Mouse (Mus musculus) testis, postnatal 14 days (tissue): Measurements from ENCODE around the gene Trem3.
A peak's percentile ranks its signal among the peaks of the same experiment; 100 is the strongest.

Experiments used
- DNase-seq: peaks from one replicate; pipeline ENCODE4 v3.0.0; 2021; ENCODE audit warnings: low spot score

The Trem3 gene

DNA sequence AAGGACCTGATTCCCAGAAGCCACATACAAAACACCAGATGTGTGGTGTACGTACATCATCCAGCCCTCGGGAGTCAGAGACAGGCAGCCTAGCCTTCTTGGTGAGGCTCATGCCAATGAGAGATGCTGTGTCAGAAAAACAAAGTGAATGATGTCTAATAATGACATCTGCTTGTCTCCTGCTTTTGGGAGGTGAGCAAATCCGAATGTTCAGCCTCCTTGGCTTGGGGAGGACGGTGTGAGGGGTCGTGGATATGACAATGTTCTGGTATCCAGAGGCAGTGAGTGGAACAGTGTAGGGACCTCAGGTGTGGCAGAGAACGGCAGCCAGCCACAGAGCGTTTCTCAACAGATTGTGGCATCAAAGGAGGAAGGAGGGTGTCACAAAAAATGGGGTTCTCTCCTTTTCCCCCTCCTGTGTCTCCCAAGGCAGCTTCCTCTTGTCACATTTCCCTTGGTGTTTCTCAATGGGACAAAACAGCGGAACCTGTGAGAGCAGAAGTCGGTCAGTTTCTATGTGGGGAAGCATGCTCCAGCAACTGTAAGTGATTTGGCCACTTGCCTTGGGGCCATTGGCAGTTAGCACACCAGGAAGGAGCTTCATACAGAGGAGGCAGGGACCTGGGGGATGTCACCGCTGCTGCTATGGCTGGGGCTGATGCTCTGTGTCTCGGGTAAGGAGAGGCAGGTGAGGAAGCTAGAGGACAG is at the start of gene Trem3:
TSS of gene Trem3 (plus strand) at position 557 of the 708 bp plus-strand sequence.
- no peak for DNase-seq

DNA sequence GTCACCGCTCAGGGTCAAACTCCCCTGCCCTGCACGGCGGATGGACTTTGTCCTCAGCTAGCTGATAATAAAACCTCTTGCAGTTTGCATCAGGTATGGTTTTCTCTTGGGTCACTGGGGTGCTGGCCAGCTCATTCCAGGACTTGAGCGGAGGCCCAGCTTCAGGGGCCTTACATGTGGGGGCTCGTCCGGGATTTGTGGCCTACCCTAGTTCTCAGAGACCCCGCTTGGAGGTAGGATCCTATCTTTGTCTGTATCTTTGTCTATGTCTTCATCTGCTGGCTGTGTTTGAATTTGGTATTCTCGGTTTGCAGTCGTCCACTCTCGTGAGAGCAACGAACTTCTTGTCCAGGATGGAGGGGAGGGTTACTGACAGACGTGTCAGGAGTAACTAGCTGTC is 44.5 kb upstream of the Trem3 start:
- peak; percentile 2 for DNase-seq

DNA sequence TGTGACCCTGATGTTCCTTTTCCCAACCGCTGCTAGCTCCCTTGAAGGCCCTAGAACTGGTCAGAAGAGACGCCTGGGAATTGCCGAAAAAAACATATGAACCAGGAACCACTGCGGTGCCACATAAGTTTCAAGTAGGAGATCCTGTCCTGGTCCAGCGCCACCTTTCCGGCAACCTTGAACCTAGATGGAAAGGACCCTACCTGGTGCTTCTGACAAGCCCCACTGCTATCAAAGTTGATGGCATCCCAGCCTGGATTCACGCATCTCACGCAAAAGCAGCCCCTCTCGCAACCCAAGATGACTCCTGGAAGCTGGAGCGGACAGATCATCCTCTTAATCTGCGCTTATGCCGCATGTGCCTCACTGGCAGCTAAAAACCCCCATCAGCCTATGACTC is 35.0 kb upstream of the Trem3 start:
- no peak for DNase-seq

DNA sequence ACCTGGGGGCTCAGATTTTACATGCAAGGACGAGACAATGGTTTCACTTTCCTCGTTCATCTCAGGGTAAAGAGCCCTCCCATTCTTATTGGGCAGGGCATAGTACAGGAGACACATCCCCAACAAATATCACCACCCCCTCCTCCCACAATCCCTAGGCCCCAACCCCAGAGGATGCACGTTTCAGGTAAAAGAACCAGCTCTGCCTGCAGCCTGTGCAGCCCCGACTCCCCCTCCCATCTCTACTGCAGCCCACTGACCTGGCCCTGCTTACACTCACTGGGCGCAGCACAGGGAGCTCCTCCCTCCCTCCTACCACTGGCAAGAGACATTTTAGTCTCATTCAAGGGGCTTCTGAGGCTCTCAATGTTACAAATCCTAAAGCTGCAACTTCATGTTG is 34.1 kb upstream of the Trem3 start:
- DNase-seq, result no peak

DNA sequence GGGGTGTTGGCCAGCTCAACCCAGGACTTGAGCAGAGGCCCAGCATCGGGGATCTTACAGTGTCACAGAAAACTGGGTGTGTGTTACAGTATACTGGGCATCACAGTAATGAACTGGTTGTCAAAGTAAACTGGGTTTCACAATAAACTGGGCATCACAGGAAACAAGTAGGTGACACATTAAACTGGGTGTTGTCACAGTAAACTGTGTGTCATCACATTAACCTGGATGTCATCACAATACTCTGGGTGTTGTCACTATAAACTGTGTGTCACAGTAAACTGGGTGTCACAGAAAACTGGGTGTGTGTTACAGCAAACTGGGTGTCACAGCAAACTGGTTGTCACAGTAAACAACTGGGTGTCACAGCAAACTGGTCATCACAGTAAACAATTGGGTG is 32.1 kb upstream of the Trem3 start:
- DNase-seq, result no peak

DNA sequence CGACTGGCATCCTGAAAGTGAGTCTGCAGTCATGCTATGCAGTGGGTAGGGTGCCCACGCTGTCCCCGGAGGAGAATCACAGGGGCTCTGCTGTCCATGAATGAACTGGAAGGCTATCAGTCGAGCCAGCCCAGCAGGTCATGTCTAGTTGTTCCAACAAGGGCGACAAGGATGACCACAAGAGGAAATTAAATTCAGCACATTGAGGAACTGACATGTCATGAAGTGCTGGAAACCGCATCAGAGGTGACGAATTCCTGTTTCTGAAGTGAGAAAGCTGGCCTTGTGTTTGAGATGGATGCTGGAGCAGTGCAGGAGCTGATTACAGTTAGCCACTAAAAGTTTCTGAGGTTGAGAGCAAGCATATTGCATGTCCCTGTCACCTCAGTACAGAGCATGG is 16.9 kb upstream of the Trem3 start:
- DNase-seq, result no peak

DNA sequence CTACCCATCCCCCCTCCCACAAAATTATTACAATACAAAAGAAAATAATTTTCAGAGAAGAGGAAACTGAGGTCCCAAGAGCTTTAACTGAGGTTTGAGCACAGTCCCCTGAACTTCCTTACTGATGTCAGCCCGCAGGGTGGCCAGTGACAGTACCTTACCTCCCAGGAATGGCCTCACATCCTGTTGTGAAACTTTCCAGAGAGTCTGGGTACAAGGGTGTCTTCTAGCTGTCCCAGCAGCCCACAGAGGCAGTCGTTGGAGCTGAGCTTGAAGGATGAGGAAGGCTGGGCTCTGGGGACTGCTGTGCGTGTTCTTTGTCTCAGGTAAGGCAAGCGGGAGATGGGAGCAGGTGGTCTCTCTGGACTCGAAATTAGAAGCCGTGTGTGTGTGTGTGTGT is 15.1 kb upstream of the Trem3 start, which contains the start of gene Trem1:
TSS of gene Trem1 (plus strand) at position 251 of the 400 bp plus-strand sequence.
- no peak for DNase-seq

DNA sequence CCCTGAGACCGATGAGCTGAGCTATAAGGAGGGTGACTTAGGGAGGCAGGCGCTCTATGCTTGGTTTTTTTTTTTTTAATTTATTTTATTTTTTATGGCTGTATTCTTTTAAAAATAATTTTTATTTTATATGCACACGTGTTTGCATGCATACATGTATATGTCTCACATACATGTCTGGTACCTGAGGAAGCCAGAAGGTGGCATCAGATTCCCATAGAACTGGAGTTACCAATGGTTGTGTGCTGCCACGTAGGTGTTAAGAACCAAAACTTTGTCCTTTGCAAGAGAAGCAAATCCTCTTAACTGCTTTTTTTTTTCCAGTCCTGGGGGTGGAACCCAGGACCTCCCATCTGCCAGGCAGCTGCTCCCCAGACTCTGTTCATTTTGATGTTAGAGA is 13.8 kb upstream of the Trem3 start:
- DNase-seq, result no peak

DNA sequence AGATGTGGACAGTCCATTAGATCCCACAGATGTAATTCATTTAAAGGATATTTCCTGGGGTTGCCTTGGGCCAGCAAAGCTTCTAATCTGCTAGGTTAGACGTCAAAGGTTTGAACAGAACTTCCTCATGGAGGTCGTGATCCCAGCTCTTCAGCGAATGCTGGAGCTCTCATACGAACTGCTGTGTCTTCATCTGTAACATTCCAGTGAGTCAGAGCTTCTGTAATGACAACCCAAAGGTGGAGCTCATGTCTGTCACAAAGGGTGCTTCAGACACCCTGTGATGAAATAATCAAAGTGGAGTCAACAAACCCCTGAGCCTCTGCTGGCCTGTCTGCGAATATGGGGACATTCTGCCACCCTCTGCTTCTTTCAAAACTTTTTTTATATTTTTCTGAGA is 13.0 kb upstream of the Trem3 start:
- no peak for DNase-seq

DNA sequence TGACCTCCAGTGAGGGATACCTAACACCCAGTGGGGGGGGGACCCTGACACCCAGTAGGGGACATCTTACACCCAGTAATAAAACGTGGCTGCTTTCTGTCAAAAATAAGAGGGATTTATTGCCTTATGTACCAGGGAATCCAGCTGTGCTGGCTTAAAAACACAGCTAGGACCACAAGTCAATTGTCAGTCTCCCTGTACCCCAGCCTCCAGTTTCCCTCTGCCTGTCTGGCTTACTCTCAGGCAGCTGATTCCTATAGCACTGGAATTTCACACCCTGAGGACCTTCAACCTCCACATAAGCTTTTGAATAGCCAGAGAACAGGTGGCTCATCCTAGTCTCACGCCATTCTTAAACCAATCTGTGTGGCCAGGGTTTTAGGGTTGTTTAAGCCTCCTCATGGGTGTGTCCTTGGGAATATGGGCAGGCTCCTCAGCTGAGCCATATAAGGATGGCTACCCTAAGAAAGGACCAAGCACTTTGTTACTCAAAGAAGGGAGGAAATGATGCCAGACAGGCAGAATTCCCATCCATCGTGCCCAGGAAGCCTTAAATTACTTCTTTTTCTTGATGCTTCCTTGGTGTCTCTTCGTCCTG is 11.7 kb upstream of the Trem3 start:
- DNase-seq, result no peak

DNA sequence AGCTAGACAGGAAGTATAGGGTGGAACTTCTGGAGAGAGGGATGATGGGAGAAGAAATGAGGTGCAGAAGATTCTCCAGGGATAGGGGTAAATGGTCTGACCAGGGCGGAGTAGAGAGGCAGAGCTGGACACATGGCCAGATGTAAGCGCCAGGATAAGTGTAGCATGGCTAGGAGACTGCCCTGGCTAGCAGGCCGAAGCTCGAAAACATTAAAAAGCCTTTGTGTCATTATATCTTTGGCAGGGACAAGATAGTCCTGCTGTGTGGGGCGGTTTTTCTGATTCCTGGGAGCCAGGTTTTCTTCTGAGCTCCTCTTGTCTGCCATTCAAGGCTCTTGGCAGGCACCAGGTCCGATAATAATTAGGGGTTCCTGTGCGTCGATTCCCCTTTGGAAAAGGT is 10.0 kb upstream of the Trem3 start:
- DNase-seq, result no peak

DNA sequence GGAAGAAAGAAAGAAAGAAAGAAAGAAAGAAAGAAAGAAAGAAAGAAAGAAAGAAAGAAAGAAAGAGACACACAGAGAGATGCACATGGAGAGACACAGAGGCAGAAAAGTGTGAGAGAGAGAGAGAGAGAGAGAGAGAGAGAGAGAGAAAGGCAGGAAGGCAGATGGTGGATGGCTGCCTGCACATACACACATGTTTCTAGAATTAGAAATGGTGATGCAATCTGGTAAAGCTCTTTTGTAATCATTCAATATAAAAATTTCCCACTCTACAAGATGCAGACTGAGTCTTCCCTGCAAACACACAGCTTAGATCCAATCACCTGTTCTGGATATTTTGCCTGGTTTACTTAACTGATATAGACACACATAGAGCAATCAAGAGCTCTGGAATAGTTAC is 1.5 kb downstream of the Trem3 start:
- DNase-seq, result no peak

DNA sequence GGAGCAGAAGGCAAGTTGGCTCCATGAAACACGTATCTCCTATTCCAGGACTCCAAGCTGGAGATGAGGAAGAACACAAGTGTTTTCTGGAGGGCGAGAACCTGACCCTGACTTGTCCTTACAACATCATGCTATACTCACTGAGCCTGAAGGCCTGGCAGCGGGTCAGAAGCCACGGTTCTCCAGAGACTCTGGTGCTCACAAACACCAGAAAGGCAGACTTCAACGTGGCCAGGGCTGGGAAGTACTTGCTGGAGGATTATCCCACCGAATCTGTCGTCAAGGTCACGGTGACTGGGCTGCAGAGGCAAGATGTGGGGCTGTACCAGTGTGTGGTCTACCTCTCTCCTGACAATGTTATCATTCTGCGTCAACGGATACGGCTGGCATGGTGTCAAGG is 1.9 kb downstream of the Trem3 start:
- DNase-seq, result no peak

DNA sequence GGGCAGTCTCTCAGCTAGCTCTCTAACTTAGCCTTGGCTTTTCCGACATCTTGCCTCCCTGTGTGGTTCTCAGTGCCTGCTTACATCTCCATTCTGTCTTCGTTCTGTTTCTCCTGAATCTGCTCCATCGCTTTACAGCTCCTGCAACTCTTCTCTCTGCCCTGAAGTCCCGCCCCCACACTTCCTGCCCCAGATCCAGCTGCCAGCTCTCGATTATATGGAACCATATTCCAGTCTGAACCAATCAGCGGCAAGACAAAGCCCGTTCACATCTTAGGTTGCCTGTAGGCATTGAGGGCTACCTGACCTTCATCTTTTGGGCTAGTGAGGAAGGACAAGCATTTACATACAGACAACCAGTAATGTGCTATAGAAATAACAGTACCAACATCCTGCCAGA is 3.1 kb downstream of the Trem3 start:
- no peak for DNase-seq

DNA sequence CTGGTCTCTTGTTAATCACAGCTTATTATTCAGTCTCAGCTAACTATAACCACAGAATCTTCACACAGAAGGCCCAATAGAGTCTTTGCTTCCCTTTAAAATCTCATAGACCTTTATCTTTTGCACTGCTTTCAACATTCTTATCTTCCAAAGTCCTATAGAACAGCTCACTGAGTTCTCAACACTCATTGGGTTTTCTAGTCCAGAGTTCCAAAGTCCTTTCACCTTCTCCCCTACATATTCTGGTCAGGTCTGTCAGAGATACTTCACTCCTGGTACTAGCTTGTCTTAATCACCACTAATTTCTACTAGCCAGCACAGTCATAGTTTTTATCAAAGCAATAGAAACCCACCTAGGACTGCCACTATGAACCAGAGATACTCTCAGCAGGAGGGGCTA is 9.0 kb downstream of the Trem3 start:
- DNase-seq, result no peak

DNA sequence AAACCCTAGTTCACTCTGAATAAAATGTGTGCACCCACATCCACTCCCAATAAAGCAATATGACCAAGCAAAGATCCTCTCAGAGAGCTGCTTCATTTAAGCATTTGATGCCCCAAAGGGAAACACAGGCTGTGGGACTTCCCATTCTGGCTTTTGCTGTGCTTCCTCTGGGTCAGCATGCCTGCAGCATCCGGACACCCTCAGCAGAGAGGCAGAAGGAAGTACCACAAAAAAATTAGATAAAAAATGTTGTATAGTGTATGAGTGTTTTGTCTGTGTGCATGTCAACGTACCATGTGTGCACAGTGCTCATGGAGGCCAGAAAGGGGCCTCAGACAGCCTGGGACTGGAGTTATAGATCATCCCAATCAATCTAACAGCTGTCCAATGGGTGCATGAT is 14.3 kb downstream of the Trem3 start:
- DNase-seq, result no peak

DNA sequence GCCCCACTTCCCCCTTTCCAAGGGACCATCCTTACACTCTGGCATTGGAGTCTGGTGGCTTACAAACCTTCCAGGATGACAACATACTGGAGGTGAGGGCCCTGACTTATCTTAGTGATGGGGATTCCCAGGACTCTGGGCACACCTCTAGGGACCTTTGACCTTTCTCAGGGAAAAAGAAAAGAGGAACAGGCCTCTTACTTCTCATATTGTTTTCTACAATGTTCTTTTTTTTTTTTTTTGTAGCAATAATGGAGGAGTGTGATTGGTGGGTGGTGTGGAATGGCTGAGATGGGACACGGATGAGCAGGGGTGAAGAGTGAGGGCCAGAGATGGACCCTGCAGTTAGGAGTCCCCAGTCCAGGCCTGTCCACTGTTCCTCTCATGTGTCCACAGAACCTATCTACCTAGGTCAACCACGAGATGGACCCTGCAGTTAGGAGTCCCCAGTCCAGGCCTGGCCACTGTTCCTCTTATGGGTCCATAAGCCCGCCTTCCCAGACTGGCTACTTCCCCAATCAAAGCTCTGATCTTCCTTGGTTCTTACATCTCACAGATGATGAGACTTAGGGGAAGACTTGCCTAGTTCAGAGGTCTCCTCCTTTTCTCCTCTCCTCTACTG is 16.3 kb downstream of the Trem3 start, which contains the start of gene Treml4:
TSS of gene Treml4 (plus strand) at position 555 of the 622 bp plus-strand sequence.
- no peak for DNase-seq

DNA sequence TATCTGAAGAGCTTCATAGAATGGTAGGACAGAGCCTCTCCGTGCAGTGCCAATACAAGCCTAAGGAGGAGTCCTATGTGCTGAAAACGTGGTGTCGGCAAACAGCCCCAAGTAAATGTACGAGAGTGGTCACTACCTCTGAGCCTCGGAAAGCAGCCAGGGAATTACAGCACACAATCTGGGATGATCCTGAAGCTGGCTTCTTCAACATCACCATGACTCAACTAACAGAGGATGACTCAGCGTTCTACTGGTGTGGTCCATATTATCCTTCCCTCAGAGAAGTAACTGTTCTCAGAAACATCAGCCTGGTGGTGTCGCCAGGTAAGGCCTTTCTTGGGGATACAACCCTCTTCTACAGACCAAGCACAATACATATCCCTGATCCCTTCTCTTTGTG is 17.1 kb downstream of the Trem3 start:
- DNase-seq, result no peak

DNA sequence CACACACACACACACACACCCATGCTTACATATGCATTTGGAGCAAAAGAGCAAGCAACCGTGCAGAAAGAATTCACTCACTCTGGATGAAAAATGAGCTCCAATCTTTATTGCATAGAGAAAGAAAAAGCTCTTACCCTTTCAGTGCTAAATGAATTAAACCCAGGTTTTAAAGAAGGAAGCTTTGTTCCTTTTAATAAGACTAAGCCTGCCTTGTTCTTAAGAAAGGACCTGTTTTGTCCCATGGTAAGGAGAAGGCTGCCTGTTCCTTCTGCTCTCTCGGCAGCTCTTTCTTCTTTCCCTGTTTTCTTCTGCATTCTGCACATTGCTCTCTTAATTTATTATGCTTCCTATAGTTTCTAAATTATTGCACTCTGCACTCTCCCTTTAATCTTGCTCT is 18.6 kb downstream of the Trem3 start:
- no peak for DNase-seq

DNA sequence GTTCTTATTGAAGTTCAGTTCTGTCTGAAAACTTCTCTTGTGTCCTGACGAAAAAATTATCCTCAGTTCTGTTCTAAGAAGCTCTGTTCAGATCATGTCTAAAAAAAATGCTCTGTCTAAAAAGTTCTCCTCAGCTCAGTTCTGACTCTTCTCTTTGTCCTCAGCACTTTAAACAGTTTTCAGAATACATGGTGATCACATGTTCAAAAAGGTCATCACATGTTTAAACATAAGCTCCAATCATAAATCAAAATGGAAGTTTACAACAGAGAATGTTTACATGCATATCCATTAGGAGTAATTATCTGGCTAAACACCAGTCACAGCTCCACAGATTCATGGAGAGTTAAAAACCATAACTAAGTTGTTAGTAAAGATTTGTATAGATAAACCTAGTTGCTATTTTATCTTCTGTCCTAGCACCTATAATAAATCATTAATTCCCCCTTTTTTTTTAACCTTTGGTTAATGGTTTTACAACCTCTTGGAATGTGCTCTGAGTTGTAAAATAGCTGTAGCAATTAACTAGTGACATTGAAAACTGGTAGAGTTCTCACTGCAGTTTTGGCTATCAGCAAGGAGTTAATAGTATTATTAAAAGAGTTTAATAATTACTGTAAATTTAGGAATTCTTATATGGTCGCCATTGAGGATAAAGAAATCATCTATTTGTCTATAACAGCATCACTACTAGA is 19.2 kb downstream of the Trem3 start:
- no peak for DNase-seq

DNA sequence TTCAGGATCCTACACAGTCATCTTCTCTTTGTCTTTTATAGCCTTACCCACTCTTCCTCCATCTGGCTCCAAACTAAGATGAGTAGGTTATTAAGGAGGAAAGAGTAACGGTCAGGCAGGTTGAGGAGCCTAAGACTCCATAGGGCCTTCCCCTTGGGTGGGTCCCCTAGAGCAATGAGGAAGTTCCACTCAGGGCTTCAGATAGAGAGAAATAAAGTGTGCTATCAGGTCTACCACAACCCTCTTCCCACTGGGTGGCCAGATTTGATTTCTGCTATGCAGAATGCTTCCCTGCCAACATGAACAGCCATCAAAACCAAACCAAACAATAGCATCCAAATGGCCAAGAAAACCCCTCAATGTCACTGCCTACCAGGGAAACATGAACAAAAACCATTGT is 20.0 kb downstream of the Trem3 start:
- DNase-seq, result no peak

DNA sequence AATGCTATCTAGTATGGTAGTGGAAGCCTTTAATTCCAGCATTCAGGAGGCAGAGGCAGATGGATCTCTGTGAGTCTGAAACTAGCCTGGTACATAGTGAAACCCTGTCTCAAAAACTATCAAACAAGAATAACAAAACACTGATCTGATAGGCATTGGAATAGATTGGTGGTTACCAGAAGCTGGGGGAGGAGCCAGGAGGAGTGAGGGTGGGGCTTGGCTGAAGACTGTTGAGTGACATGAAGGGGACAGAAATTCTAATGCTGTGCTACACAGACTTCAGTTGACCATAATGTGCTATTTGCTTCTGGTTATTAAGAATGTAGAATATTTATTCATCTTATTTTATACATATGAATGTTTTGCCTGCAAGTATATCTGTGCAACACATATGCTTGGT is 20.7 kb downstream of the Trem3 start:
- no peak for DNase-seq

DNA sequence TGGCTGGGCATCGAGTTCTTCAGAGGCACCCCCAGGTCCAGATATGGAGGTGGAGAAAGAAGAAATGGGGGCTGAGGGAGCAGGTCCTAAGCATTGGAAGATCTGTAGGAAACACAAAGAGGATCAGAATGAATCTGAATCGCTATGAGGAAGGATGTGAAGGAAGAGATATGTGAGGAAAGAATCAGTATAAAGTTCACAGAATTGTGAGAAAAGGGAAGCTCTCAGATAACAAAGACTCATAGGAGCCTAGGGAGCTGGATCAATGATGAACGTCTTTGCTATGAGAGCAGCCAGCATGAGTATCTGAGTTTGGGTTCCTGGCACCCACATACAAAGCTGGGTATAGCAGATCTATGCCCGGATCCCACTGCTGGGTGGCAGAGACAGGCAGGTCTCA is 22.3 kb downstream of the Trem3 start:
- DNase-seq, result no peak
